ENCODE assay signal across 8 mouse cellular contexts in genomic region chr11:70016669-70017068, GRCm38 (mm10). TPM values are rescaled to one million over a fixed set of nuclear protein-coding genes. Genes with fewer than 3 reads are reported as not detected.
A peak's percentile ranks its signal among the peaks of the same experiment; 100 is the strongest.
DNase-seq lines count a peak whose midpoint lies in the region; ATAC-seq and TF ChIP-seq lines count a peak whose summit lies in the region.

TSS of gene Dlg4 (plus strand) at chr11:70016942.

- no peaks in the 10 kb centered on the region for H3K9me3 ChIP-seq in lung, embryonic 15.5 days
- H3K9me3 ChIP-seq in embryonic facial prominence, embryonic 13.5 days, result no peaks in the 10 kb centered on the region
- no peaks in the 10 kb centered on the region for H3K9me3 ChIP-seq in hindbrain, embryonic 13.5 days
- H3K9me3 ChIP-seq in liver, embryonic 16.5 days (replicated peaks; ENCODE audit: control insufficient read depth, low read length), result no peaks in the 10 kb centered on the region

- WGBS in lung, embryonic 15.5 days, result 63% methylated on average over 3 of the region's 3 CpGs
- WGBS in embryonic facial prominence, embryonic 13.5 days, result 68% methylated on average over 3 of the region's 3 CpGs
- WGBS in hindbrain, embryonic 13.5 days, result 84% methylated on average over 3 of the region's 3 CpGs
- 54% methylated on average over 3 of the region's 3 CpGs for WGBS in liver, embryonic 16.5 days (ENCODE audit: insufficient replicate concordance)
- WGBS in kidney, adult 2 months, result 78% methylated on average over 3 of the region's 3 CpGs

- H3K36me3 ChIP-seq in lung, embryonic 15.5 days, result peaks cover 14% of the 10 kb centered on the region
- peaks cover 27% of the 10 kb centered on the region for H3K36me3 ChIP-seq in embryonic facial prominence, embryonic 13.5 days
- H3K36me3 ChIP-seq in hindbrain, embryonic 13.5 days, result peaks cover 22% of the 10 kb centered on the region
- H3K36me3 ChIP-seq in liver, embryonic 16.5 days (ENCODE audit: control insufficient read depth, insufficient read depth), result peaks cover 15% of the 10 kb centered on the region
- H3K36me3 ChIP-seq in kidney, adult 2 months (ENCODE audit: control insufficient read depth, insufficient read depth, low read length), result no peaks in the 10 kb centered on the region; the same call in 1 of the 2 replicates

- H3K27me3 ChIP-seq in lung, embryonic 15.5 days, result no peaks in the 10 kb centered on the region
- no peaks in the 10 kb centered on the region for H3K27me3 ChIP-seq in embryonic facial prominence, embryonic 13.5 days
- H3K27me3 ChIP-seq in hindbrain, embryonic 13.5 days, result no peaks in the 10 kb centered on the region
- peaks cover 2% of the 10 kb centered on the region for H3K27me3 ChIP-seq in liver, embryonic 16.5 days (ENCODE audit: control insufficient read depth, insufficient read depth, low read depth, low read length)
- no peaks in the 10 kb centered on the region for H3K27me3 ChIP-seq in kidney, adult 2 months (replicated peaks; ENCODE audit: control insufficient read depth, insufficient read depth, low read length)

- H3K9ac ChIP-seq in lung, embryonic 15.5 days, result peak within 1 kb of the TSS; percentile 77; the same call in 1 of the 2 replicates
- peak within 1 kb of the TSS; percentile 88 for H3K9ac ChIP-seq in embryonic facial prominence, embryonic 13.5 days
- peak within 1 kb of the TSS; percentile 97 for H3K9ac ChIP-seq in hindbrain, embryonic 13.5 days
- H3K9ac ChIP-seq in liver, embryonic 16.5 days (ENCODE audit: low read depth, low read length), result no peak within 1 kb of the TSS

- no peak for DNase-seq in lung, adult 18-20 months
- DNase-seq in frontal cortex, postnatal 14 days (ENCODE audit: low spot score in 2 of 2), result no peak
- DNase-seq in gastrocnemius, adult 18-20 months (ENCODE audit: low spot score), result no peak
- DNase-seq in kidney, adult 2 months, result no peak

- no peak for TF ChIP-seq CTCF in kidney, adult 2 months (conservative IDR thresholded peaks at IDR 0.05; ENCODE audit: insufficient read depth, insufficient read length, low read depth, low read length)

- H3K4me3 ChIP-seq in lung, embryonic 15.5 days, result peak within 1 kb of the TSS; percentile 60; the same call in 1 of the 2 replicates
- peak within 1 kb of the TSS; percentile 69 for H3K4me3 ChIP-seq in embryonic facial prominence, embryonic 13.5 days
- H3K4me3 ChIP-seq in hindbrain, embryonic 13.5 days, result peak within 1 kb of the TSS; percentile 77
- no peak within 1 kb of the TSS for H3K4me3 ChIP-seq in liver, embryonic 16.5 days (ENCODE audit: low read depth, low read length)
- H3K4me3 ChIP-seq in kidney, adult 2 months (ENCODE audit: insufficient read depth, low read depth, low read length), result no peak within 1 kb of the TSS

- H3K4me2 ChIP-seq in lung, embryonic 15.5 days, result peak within 1 kb of the TSS; percentile 76
- H3K4me2 ChIP-seq in embryonic facial prominence, embryonic 13.5 days, result peak within 1 kb of the TSS; percentile 85
- H3K4me2 ChIP-seq in hindbrain, embryonic 13.5 days, result peak within 1 kb of the TSS; percentile 90
- peak within 1 kb of the TSS; percentile 93; the same call in 1 of the 2 replicates for H3K4me2 ChIP-seq in liver, embryonic 16.5 days (ENCODE audit: low read depth, low read length)

- TF ChIP-seq POLR2A in kidney, adult 2 months (IDR thresholded peaks at IDR 0.05; ENCODE audit: low read depth, low read length), result no peak

- no peak for ATAC-seq in lung, embryonic 15.5 days (ENCODE audit: borderline replicate concordance, extremely low read depth, low FRiP score, low TSS enrichment)
- ATAC-seq in embryonic facial prominence, embryonic 13.5 days (ENCODE audit: insufficient number of reproducible peaks, insufficient read depth, low FRiP score, low TSS enrichment, low read depth), result no peak
- ATAC-seq in hindbrain, embryonic 13.5 days (ENCODE audit: low FRiP score), result no peak
- ATAC-seq in liver, embryonic 16.5 days (ENCODE audit: low read depth), result no peak

- peaks cover 57% of the 10 kb centered on the region for H3K4me1 ChIP-seq in lung, embryonic 15.5 days
- H3K4me1 ChIP-seq in embryonic facial prominence, embryonic 13.5 days, result peaks cover 50% of the 10 kb centered on the region
- H3K4me1 ChIP-seq in hindbrain, embryonic 13.5 days (replicated peaks), result peaks cover 59% of the 10 kb centered on the region
- H3K4me1 ChIP-seq in liver, embryonic 16.5 days (ENCODE audit: control insufficient read depth, low read depth, low read length), result peaks cover 40% of the 10 kb centered on the region
- peaks cover 15% of the 10 kb centered on the region; the same call in 1 of the 2 replicates for H3K4me1 ChIP-seq in kidney, adult 2 months (ENCODE audit: control insufficient read depth, insufficient read depth, low read length)

- H3K27ac ChIP-seq in lung, embryonic 15.5 days, result peak within 1 kb of the TSS; percentile 21; the same call in 1 of the 2 replicates
- peak within 1 kb of the TSS; percentile 95 for H3K27ac ChIP-seq in embryonic facial prominence, embryonic 13.5 days
- peak within 1 kb of the TSS; percentile 96 for H3K27ac ChIP-seq in hindbrain, embryonic 13.5 days
- H3K27ac ChIP-seq in liver, embryonic 16.5 days (ENCODE audit: low read length), result no peak within 1 kb of the TSS
- no peak within 1 kb of the TSS for H3K27ac ChIP-seq in kidney, adult 2 months (ENCODE audit: insufficient read depth, low read depth, low read length)

RNA-seq across cellular contexts. Expression of gene Dlg4, which starts in this region (rescaled TPM):
- 5.6 and 5.9 TPM in 2 replicates for polyA plus RNA-seq in lung, embryonic 15.5 days (2015; fragmentation: Nextera tagmentation; extraction: Ambion mirVana)
- polyA plus RNA-seq in embryonic facial prominence, embryonic 13.5 days (2015; fragmentation: Nextera tagmentation; extraction: Ambion mirVana), result 13.1 and 13.5 TPM in 2 replicates
- polyA plus RNA-seq in hindbrain, embryonic 13.5 days (2015; fragmentation: Nextera tagmentation; extraction: Ambion mirVana), result 28.1 TPM in 2 replicates
- 0.40 and 0.53 TPM in 2 replicates for polyA plus RNA-seq in liver, embryonic 16.5 days (2015; fragmentation: Nextera tagmentation; extraction: Ambion mirVana)
- total RNA-seq in gastrocnemius, adult 18-20 months (2021), result 1 to 10 TPM; 3.4 to 5.3 TPM
- 8.1 and 8.3 TPM in 2 replicates for polyA plus RNA-seq in kidney, adult 2 months (2012; rRNA removed)

Comparison
In these comparisons a context has a peak if more than half of its experiments do, and no peak if none do; other contexts are left out.
1. H3K27ac ChIP-seq: peak in lung, embryonic 15.5 days (single experiment), embryonic facial prominence, embryonic 13.5 days (single experiment) and hindbrain, embryonic 13.5 days (single experiment); none in liver, embryonic 16.5 days (single experiment) and kidney, adult 2 months (single experiment).
2. H3K4me3 ChIP-seq: peak in lung, embryonic 15.5 days (single experiment), embryonic facial prominence, embryonic 13.5 days (single experiment) and hindbrain, embryonic 13.5 days (single experiment); none in liver, embryonic 16.5 days (single experiment) and kidney, adult 2 months (single experiment).
3. Peak in every context shown above with its lines, with median percentiles within 50 percentile points of each other: H3K4me2 ChIP-seq.